Mouse (Mus musculus): Measurements from ENCODE around the gene F11r. TPM values are rescaled to one million over a fixed set of nuclear protein-coding genes. Genes with fewer than 3 reads are reported as not detected.
A peak's percentile ranks its signal among the peaks of the same experiment; 100 is the strongest.

Gene F11r
- total RNA-seq (2015; ENCODE audit: low replicate concordance): not detected in 2 replicates
- total RNA-seq (2017; ENCODE audit: low replicate concordance): 0.42 TPM in 1 of 2 replicates, not detected in the other

DNA sequence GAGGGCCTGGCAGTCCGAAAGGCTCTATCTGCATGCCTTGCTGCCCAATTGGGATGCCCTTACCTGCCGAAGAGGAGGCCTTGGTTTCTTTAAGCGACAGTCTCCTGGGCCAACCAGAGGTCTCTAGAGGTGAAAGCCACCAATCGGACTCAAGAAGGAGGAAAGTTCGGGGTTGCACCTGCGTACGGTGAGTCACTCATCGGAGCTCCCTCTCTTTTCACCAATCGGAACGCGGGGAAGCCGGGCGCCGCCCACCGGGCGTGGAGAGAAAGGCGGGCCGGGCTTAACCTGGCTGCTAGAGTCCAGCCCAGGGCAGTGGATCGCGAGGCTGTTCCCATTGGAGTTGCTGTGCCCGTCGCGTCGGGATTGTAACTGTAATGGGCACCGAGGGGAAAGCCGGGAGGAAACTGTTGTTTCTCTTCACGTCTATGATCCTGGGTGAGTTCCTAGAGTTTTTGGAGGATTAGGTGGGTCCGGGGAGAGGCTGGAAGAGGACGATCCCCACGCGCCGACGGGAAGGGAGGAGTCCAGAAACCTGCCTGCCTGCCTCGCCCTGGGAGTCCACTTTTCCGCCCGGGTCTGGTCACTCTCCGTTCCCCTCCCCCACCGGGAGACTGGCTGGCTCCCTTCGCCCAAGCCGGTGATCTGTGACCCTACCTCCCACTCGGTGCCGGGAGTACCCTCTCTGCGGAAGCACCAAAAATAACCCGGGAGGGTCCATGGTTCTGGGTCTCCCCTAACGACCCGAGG lies at the start of gene F11r:
Gene F11r (plus strand): TSS at position 272 of the 750 bp plus-strand sequence.
- peak; percentile 64 for ATAC-seq (replicated peaks; ENCODE audit: low FRiP score, poor library complexity, severe bottlenecking)

DNA sequence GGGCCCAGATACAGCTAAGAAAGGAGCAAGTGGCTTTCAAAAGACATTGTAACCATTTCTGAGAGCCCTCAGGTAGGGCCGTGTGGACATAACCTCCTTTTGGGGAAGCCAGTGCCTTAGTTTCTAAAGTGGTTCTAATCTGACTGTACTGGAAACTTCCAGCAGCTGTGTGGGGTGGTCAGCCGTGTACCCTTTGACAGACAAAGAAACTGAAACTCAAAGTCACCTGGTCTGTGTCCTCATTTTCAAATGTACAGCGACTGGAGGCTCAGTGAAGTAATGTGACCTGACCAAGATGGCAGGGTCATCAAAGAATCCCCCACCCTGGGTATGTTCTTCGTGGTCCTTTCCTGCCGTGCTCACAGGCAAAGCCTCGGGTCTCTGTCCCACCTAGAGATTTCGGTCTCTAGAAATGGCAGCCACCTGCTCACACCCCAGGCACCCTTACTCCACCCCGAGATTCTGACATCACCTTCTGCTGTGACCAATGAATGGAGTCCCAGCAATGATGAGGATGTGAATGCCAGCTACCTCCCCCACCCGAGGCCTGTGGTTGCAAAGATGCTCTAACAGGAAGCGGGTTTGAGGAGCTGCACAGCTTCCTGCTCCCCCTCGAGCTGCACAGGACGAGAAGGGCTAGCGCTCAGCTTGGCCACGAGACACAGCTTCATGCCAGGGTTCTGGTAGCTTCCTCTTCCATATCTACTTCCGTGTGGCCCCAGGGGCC lies 48.8 kb upstream of the F11r start, which contains the start of gene Arhgap30:
Gene Arhgap30 (plus strand): TSS at position 579 of the 727 bp plus-strand sequence.
- no peak for ATAC-seq (replicated peaks; ENCODE audit: low FRiP score, poor library complexity, severe bottlenecking)

DNA sequence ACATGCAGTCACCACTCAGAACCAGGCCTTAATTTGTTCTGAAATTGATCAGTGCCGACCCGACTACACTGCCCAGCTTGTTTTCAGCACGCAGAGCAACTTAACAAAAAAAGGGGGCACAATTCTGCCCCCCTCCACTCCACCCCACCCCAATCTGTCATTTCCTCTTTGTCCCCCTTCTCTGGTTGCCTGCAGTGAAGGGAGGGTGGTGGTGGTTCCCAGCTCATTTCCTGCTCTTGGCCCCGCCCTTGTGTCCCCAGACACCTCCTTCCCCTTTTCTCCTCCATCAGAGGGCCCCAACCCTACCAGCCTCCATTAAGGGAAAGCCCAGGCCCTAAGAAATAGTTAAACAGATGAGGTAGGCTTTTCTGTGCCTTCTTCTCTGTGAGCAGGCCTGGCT lies 47.2 kb upstream of the F11r start:
- no peak for ATAC-seq (replicated peaks; ENCODE audit: low FRiP score, poor library complexity, severe bottlenecking)

DNA sequence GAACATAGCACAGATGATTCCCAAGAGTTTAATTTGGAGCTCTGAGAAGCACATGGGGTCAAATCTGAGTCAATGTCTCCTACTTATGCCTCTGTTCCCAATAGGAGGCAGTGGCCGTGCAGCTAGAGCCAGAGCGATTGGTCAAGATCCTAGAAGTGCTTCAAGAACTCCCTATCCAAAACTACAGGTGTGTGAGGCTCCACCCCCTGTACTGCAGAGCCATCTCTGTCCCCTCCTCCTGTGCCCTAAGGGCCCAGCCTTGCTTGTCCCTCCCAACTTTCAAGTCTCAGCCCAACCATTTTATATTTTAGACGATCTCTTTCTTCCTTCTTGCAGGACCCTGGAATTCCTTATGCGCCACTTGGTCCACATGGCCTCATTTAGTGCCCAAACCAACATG lies 35.5 kb upstream of the F11r start:
- no peak for ATAC-seq (replicated peaks; ENCODE audit: low FRiP score, poor library complexity, severe bottlenecking)

DNA sequence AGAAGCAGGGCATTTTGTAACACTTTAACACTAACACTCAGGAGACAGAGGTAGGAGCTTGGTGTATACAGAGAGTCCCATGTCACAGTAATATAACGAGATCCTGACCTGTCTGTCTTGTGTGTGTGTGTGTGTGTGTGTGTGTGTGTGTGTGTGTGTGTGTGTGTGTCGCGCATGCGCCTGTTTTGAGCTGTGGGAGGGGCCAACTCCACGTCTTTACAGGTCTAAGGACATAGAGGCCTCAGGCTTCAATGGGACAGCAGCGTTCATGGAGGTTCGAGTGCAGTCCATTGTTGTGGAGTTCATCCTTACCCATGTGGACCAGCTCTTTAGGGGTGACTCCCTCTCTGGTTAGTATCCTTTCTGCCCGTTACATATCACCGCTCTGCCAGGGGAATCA lies 34.3 kb upstream of the F11r start:
- ATAC-seq (replicated peaks; ENCODE audit: low FRiP score, poor library complexity, severe bottlenecking): no peak

DNA sequence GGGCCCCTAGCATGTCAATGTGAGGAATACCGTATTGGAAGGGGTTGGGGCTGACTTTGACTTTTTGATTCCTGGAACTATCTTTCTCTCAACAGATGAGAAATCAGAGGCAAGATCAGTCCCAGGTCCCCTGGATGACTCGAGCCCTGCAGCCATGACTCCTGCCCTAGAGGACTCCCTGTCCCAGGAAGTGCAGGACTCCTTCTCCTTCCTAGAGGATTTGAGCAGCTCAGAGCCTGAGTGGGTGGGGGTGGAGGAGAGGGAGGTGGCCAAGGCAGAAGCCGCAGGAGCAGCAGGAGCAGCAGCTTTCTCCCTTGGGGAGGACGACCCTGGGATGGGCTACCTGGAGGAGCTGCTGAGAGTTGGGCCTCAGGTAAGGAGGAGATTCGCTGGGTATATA lies 30.1 kb upstream of the F11r start:
- no peak for ATAC-seq (replicated peaks; ENCODE audit: low FRiP score, poor library complexity, severe bottlenecking)

DNA sequence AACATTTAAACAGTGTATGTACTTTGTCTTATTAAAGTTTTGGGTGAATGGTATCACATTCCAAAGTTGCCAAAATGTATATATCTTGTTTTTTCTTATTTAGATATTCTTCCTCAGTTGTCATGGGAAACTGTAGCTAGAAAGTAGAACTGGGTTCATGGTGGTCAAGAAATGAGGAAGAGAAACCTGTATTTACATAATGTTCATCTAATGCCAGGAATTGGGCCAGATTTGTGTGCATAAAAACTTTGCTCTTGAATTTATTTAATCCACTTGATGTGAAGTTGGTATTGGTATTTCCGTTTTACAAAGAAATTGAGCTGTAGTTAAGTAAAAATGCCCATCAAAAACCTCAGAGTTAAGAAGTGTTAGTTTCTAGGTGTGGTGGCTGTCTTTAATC lies 27.1 kb upstream of the F11r start:
- no peak for ATAC-seq (replicated peaks; ENCODE audit: low FRiP score, poor library complexity, severe bottlenecking)

DNA sequence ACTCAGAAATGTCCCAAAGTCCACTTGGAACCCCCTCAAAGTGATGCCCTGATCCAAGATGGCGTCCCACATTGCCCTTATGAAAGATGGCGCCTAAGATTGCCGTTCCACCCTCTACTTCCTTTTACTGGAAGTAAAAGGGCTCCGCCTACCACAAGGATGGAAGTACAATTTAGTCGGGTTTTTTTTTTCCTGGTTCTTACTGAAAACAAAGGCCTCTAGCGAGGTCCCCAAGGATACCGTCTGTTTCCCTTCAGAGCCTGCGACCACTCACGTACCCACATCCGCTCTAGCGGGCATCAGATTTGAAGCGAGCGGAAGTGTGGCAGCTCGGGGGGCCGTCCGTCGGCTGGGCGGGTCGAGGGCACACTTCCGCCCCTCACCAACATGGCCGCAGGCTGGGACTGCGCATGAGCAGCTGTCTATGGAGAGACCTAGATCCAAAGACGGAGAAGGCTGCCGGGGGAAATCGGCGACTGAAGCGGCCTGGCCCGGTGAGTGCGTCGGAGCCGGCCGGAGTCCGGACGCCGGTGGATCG lies 26.3 kb upstream of the F11r start, which contains the start of gene Usf1:
Gene Usf1 (plus strand): TSS at position 367 of the 538 bp plus-strand sequence.
- ATAC-seq (replicated peaks; ENCODE audit: low FRiP score, poor library complexity, severe bottlenecking): peak; percentile 94

DNA sequence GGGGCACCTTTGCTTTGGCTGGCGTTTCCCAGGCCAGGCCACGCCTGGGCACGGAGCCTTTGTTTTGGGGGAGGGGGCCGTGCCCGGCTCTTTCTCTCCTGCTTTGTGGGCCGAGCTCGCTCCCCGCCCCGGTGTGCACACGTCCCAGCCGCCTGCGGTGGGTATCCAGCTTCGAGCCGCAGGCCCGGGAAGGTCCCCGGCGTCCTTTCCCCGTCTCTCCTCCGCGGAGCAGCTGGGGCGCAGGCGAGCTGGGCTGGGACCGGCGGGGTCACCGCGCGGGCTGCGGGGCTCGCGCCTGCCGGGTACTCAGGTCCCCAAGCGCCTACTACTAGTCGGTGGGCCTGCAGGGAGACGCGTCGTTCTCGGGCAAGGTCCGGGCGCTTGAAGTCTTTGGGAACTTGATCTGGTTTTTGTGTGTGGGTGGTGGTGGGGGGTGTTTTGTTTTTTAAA lies 25.8 kb upstream of the F11r start:
- ATAC-seq (replicated peaks; ENCODE audit: low FRiP score, poor library complexity, severe bottlenecking): peak; percentile 24; the same call in 1 of the 2 replicates

DNA sequence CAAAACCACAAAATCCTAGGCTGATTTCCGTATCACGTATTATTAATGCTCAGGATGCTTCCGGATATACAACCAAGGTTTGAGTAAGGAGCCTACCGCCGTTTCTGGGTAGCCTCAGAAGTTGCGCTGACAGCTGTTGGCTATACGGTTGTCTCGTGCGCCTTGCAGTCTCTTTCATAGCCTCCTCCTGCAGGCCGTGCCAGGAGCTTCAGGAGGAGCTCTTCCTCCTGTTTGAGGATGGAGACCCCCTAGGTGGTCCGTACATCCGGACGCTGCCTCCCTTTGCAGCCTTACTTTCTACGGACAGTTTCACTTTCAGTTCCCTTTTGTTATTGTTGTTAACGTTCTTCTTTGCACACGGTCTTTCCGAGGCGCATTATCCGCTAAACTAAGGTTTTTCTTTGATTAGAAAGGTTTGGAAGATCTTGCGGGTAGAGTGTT lies 25.3 kb upstream of the F11r start:
- peak; percentile 52 for ATAC-seq (replicated peaks; ENCODE audit: low FRiP score, poor library complexity, severe bottlenecking)

DNA sequence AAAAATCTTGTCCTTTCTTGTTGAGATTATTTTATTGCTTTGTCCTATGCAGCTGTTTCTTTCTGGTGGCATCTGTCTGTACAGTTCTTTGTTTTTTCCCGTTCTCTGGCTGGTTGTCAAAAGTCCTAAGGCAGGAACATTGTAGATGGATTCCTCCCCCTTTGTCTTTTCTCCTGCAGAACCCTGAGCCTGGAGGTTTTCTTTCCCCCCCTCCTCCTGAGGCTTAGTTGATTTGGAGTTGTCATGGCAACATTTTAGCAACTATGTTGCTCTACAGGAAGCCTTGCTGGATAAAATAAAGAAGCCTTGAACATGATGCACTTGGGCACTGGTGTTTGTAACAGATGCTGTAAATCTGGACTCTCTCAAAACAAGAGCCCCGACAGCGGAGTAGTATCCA lies 24.9 kb upstream of the F11r start:
- no peak for ATAC-seq (replicated peaks; ENCODE audit: low FRiP score, poor library complexity, severe bottlenecking)

DNA sequence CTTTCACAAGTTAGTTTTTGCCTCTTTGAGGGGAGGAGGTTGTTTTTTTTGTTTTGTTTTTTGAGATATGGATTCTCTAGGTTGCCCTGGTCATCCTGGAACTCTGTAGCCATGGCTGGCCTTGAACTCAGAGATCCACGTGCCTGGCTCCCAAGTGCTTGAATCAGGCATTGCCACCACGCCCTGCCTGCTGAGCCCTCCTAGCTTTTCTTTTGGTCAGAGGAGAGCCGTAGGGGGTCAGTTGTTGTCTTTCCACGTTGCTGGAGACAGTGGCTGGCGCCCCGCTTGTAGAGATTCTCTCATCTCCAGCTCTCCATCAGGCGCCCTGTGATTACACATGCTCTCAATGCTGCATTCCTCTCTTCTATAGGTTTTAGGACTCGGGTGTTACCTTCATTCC lies 23.7 kb upstream of the F11r start:
- ATAC-seq (replicated peaks; ENCODE audit: low FRiP score, poor library complexity, severe bottlenecking): no peak

DNA sequence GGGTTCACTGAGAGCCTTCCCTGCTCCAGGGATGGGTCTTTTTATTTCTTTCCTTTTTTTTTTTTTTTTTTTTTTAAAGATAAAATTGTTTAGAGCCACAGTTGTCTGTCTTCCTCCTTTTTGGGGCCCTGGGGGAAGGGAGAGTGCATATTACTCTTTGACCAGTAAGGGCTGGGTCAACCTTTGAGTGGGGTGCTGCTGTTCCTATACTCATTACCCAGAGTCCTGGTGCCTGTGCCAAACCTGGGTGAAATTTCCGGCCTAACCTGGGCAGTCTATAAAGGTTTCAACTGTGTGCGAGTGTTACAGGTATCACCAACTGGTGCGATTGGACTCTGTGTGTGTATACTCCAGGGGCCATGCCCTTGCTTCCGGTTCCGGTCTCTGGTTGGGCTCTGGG lies 18.7 kb upstream of the F11r start, which contains the start of gene Tstd1:
Gene Tstd1 (plus strand): TSS at position 213 of the 400 bp plus-strand sequence.
- ATAC-seq (replicated peaks; ENCODE audit: low FRiP score, poor library complexity, severe bottlenecking): no peak

DNA sequence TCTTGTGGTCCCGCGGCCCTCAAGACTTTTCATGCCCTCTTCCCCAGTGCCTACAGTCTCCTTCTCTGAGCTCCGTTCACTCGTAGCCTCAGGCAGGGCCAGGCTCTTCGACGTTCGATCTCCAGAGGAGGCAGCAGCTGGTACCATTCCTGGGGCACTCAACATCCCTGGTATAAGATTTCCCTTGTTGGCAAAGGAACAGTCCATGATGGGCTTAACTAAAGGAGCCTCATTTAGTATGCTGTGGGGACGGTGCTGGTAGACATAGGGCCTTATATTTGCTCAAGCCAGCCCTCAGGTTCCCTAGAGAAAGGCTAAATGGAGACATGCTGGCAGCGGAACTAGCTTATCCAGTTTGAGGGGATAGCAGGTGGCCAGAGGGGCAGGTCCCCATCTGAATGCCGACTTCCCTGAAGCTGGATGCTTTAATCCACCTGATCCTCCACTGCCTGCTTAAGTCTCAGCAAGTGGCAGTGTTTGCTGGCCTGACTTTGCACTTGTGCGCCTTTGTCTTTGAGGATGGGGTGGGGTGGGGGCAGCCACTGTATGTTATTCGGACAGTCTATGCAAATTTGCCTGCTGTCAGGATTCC lies 17.9 kb upstream of the F11r start:
- no peak for ATAC-seq (replicated peaks; ENCODE audit: low FRiP score, poor library complexity, severe bottlenecking)

DNA sequence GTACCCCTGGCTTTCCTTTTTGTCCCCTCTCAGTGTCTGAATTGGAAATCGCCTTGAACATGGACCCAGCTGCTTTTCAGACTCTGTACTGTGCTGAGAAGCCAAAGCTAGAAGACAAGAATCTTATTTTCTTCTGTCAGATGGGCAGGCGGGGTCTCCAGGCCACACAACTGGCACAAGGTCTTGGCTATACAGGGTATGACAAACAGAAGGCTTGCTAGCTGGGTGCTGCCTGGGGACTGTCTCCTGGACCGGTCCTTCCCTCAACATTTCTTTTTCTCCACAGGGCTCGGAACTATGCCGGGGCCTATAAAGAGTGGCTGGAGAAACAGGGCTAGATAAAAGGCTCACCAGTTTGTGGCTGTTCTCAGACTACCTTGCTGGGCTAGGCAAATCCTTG lies 17.4 kb upstream of the F11r start:
- ATAC-seq (replicated peaks; ENCODE audit: low FRiP score, poor library complexity, severe bottlenecking): no peak

DNA sequence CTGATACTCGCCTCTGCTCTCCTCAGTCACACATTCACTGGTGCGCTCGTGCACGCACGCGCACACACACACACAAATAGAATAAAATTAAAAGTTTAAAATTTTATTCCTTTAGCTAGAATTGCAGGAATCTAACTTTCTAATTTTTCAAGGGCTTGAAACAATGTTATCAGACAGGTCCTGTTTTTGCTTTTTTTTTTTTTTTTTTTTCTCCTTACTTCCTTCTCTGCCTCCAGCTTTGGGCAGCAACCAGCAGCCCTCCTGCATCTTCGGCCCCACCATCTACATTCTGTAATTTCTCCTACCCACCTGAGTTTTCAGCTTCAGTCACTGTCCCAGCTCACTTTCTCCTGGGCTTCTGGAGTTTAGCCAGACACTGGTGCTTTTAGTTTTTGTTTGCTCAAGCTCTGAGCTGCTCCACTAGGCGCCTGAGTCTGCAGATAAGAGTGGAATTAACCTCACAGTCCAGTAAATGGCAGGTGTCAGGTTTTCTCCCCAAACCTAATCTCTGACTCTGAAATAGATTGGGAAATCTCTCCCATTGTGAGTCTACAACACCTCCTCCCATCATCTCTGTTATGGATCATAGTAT lies 14.7 kb upstream of the F11r start:
- no peak for ATAC-seq (replicated peaks; ENCODE audit: low FRiP score, poor library complexity, severe bottlenecking)

DNA sequence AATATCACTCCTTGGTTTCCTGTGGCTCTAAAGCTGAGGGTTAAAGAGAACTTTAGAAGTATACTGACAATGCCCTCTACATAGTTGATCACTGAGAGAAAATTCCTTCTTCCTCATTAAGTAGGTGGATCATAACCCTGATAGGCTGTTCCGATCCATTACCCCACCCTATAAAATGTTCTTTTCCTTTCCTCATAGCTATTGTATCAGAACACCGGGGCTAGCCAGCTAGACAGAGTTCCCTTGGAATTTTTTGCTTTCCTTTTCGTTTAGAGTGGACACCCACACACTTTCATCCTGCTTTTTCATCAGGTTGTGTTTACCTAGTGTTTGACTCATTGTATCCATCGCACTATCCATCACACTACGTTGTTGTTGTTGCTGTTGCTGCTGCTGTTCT lies 12.7 kb upstream of the F11r start:
- ATAC-seq (replicated peaks; ENCODE audit: low FRiP score, poor library complexity, severe bottlenecking): no peak

DNA sequence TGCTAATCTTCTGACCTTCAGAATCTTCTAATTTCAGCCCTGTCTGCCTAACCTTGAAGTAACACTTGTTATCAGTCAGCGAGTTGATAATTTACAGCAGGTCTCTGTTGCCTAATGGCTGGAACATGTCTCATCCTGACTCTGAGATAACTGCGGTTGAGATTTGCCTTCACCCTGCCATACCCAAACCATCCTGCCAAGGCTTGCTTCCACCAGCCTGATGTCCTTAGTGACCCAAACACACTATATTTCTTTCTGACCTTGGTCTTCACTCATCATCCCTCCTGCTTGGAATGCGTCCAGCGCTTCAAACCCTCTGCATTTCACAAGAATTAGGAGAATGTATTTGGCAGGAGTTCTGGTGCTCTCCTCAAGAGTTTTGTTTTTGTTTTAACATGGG lies 12.2 kb upstream of the F11r start:
- ATAC-seq (replicated peaks; ENCODE audit: low FRiP score, poor library complexity, severe bottlenecking): no peak

DNA sequence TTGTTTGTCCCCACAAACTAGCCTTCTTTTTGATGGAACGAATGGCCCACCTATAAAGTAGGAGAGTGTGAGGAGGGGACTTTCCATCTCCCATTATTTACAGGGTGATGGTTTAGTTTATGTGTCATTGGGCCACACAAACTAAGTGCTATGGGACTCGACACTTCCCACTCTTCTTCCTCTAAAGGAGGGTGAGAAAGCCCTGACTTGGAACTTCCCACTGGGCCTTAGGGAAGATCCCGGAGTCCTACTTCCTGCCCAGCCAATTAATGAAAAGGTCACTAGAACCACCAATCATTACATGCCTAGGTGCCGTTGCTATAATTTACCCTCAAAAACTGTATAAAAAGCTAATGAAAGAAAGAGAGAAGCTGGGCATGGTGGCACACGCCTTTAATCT lies 5.2 kb upstream of the F11r start:
- no peak for ATAC-seq (replicated peaks; ENCODE audit: low FRiP score, poor library complexity, severe bottlenecking)

DNA sequence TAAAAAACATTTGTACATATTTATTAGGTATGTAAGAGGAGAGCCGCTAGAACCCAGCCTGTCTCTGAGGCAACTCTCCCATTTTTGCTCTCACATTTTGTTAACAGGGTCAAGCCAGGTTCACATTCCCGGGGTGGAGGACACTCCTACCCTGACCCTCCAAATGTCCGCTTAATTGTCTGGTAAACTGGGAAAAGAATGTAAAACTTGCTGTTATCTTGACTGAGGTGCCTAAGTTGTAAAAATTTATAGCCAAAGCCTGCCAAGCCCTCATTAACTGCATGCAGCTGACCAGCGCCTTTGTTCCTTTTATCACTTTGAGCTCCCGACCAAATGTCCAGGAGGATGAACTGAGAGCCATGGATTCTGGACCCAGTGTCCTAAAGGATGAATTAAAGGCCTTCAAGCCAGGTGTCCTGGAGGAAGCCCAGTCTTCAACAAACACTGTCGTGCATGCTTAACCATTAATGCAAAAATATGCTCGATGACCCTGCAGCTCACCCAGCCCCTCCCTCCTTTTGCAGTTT lies 2.0 kb upstream of the F11r start:
- ATAC-seq (replicated peaks; ENCODE audit: low FRiP score, poor library complexity, severe bottlenecking): no peak

Measured in erythroblast, adult 5-6 weeks (primary cell).